ENCODE assay signal across 10 mouse cellular contexts in the genomic region with DNA sequence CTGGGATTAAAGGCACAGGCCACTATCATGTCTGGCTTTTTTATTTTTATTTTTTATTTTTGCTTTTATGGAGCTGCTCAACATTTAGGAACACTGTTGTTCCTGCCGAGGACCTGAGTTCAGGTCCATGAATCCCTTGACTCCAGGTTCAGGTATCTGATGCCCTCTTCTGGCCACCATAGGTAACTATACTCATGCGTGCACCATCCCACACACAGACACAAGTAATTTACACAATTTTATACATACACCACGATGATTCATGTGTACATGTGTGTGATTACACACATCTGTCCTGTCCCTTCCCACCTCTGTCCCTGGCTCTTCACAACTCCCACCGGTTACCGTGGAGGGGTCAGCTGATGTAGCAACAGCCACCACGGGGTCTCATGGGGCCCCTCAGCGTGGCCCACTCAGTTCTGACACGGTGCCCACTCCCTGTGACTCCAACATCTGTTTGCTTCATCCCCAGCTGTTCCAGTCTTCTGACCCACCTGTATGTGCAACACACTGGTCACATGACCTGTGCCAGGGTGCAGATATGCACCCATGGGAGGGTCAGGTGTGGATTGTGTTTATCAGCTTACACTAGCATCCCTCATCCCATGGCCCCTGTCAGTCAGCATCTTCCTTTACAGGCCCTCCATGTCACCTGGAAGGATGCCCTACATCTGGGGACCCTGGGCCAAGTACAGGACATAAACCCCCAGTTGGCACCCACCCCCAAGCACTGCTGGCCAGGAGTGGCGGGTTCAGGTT. TPM values are rescaled to one million over a fixed set of nuclear protein-coding genes. Genes with fewer than 3 reads are reported as not detected.
DNase-seq lines count a peak whose midpoint lies in the region; ATAC-seq and TF ChIP-seq lines count a peak whose summit lies in the region.
"Had no signal": no experiment of that assay in that cellular context is flagged by ENCODE, and none has a peak within 500 bp of the region (broad histone marks: within the 10 kb centered on the region; RNA-seq: fewer than 3 reads in every experiment).

No protein-coding gene starts in this region.

- DNase-seq in gastrocnemius, adult 2 months = no peak
- DNase-seq in gastrocnemius, postnatal 14 days = no peak
- DNase-seq in lung, embryonic 14.5 days = no peak
- DNase-seq in lung, postnatal 25 days (ENCODE audit: low spot score) = no peak
- peak; percentile 10 for DNase-seq in embryonic facial prominence, embryonic 10.5 days (ENCODE audit: low spot score)
- DNase-seq in thymus, postnatal 14 days = no peak

- no peak overlapping the region for H3K27ac ChIP-seq in gastrocnemius, adult 2 months
- H3K27ac ChIP-seq in lung, embryonic 14.5 days (ENCODE audit: low read depth) = no peak overlapping the region
- 0 out of 2 replicates have a peak overlapping the region, but pooled peaks have one; percentile 12 for H3K27ac ChIP-seq in embryonic facial prominence, embryonic 10.5 days (replicated peaks)
- peak overlapping the region; percentile 70 for H3K27ac ChIP-seq in midbrain, embryonic 13.5 days

- ATAC-seq in lung, embryonic 14.5 days (ENCODE audit: insufficient read depth) = no peak
- ATAC-seq in midbrain, embryonic 13.5 days = no peak
- no peak for ATAC-seq in erythroblast, adult 5-6 weeks (replicated peaks; ENCODE audit: low FRiP score, poor library complexity, severe bottlenecking)

- H3K9me3 ChIP-seq in lung, embryonic 14.5 days (ENCODE audit: low read depth, low read length) = no peaks in the 10 kb centered on the region
- H3K9me3 ChIP-seq in embryonic facial prominence, embryonic 10.5 days = no peaks in the 10 kb centered on the region
- H3K9me3 ChIP-seq in midbrain, embryonic 13.5 days = no peaks in the 10 kb centered on the region

- intact Hi-C loops in gastrocnemius, adult 2 months (cut with DNase I) = no loop called here
- intact Hi-C loops in gastrocnemius, postnatal 14 days (cut with DNase I; ENCODE audit: low total_unique reads) = no loop called here

- no peaks in the 10 kb centered on the region for H3K36me3 ChIP-seq in lung, embryonic 14.5 days (ENCODE audit: insufficient read depth)
- H3K36me3 ChIP-seq in embryonic facial prominence, embryonic 10.5 days (replicated peaks) = no peaks in the 10 kb centered on the region
- no peaks in the 10 kb centered on the region for H3K36me3 ChIP-seq in midbrain, embryonic 13.5 days

- no peak overlapping the region for H3K4me2 ChIP-seq in lung, embryonic 14.5 days
- H3K4me2 ChIP-seq in midbrain, embryonic 13.5 days (replicated peaks) = no peak overlapping the region

- no peaks in the 10 kb centered on the region for H3K4me1 ChIP-seq in lung, embryonic 14.5 days (ENCODE audit: insufficient read depth)
- H3K4me1 ChIP-seq in embryonic facial prominence, embryonic 10.5 days = peaks cover 30% of the 10 kb centered on the region
- H3K4me1 ChIP-seq in midbrain, embryonic 13.5 days (replicated peaks) = peaks cover 65% of the 10 kb centered on the region

- no peak overlapping the region for H3K9ac ChIP-seq in lung, embryonic 14.5 days
- no peak overlapping the region for H3K9ac ChIP-seq in midbrain, embryonic 13.5 days (replicated peaks)

- no peak overlapping the region for H3K4me3 ChIP-seq in gastrocnemius, adult 2 months
- no peak overlapping the region for H3K4me3 ChIP-seq in lung, embryonic 14.5 days (ENCODE audit: low read depth, low read length)
- no peak overlapping the region for H3K4me3 ChIP-seq in embryonic facial prominence, embryonic 10.5 days
- H3K4me3 ChIP-seq in midbrain, embryonic 13.5 days (replicated peaks) = no peak overlapping the region

- no peaks in the 10 kb centered on the region for H3K27me3 ChIP-seq in lung, embryonic 14.5 days (ENCODE audit: insufficient read depth, low read length)
- H3K27me3 ChIP-seq in embryonic facial prominence, embryonic 10.5 days (replicated peaks; ENCODE audit: low read depth, poor library complexity, severe bottlenecking) = no peaks in the 10 kb centered on the region
- no peaks in the 10 kb centered on the region for H3K27me3 ChIP-seq in midbrain, embryonic 13.5 days

- peak; percentile 13; the same call in 1 of the 2 replicates for TF ChIP-seq CTCF in gastrocnemius, adult 2 months (IDR thresholded peaks at IDR 0.05)
- peak; percentile 47 for TF ChIP-seq CTCF in lung, embryonic 14.5 days (IDR thresholded peaks at IDR 0.05; ENCODE audit: low read depth)

- 70% methylated on average over 9 of the region's 9 CpGs for WGBS in lung, embryonic 14.5 days
- 76% methylated on average over 9 of the region's 9 CpGs for WGBS in embryonic facial prominence, embryonic 10.5 days
- 64% methylated on average over 9 of the region's 9 CpGs for WGBS in midbrain, embryonic 13.5 days

RNA-seq across cellular contexts. Expression of a gene that starts 6.2 kb away (rescaled TPM):
- total RNA-seq in gastrocnemius, adult 2 months (2021) = 1 to 10 TPM in 1 of 2 experiments, under 1 TPM in 1; 0.89 to 1.1 TPM
- under 1 TPM; 0.27 to 0.42 TPM for total RNA-seq in gastrocnemius, postnatal 14 days (2021)
- polyA plus RNA-seq in lung, embryonic 14.5 days (2014; fragmentation: Nextera tagmentation; extraction: Ambion mirVana) = 1.4 and 1.6 TPM in 2 replicates
- polyA plus RNA-seq in embryonic facial prominence, embryonic 10.5 days (2016; fragmentation: Nextera tagmentation; extraction: Ambion mirVana) = 0.96 and 1.2 TPM in 2 replicates
- 0.90 and 1.3 TPM in 2 replicates for polyA plus RNA-seq in midbrain, embryonic 13.5 days (2015; fragmentation: Nextera tagmentation; extraction: Ambion mirVana)
- 1.5 and 2.5 TPM in 2 replicates for total RNA-seq in erythroblast, adult 5-6 weeks (2015; ENCODE audit: low replicate concordance)
- 0.84 and 1.5 TPM in 2 replicates for total RNA-seq in erythroblast, adult 5-6 weeks (2017; ENCODE audit: low replicate concordance)

RNA-seq across cellular contexts. Expression of a gene that starts 35.8 kb away (rescaled TPM):
- total RNA-seq in gastrocnemius, adult 2 months (2021) = not detected
- not detected for total RNA-seq in gastrocnemius, postnatal 14 days (2021)
- not detected in 2 replicates for polyA plus RNA-seq in lung, embryonic 14.5 days (2014; fragmentation: Nextera tagmentation; extraction: Ambion mirVana)
- polyA plus RNA-seq in embryonic facial prominence, embryonic 10.5 days (2016; fragmentation: Nextera tagmentation; extraction: Ambion mirVana) = not detected in 2 replicates
- polyA plus RNA-seq in midbrain, embryonic 13.5 days (2015; fragmentation: Nextera tagmentation; extraction: Ambion mirVana) = 0.17 TPM in 1 of 2 replicates, not detected in the other
- total RNA-seq in erythroblast, adult 5-6 weeks (2015; ENCODE audit: low replicate concordance) = not detected in 2 replicates
- total RNA-seq in erythroblast, adult 5-6 weeks (2017; ENCODE audit: low replicate concordance) = not detected in 2 replicates
- total RNA-seq: layer of hippocampus, postnatal 14 days had no signal
- polyA plus RNA-seq: thymus, postnatal 0 days had no signal

RNA-seq across cellular contexts. Expression of a gene that starts 36.4 kb away (rescaled TPM):
- 10 to 100 TPM; 38.5 to 41.1 TPM for total RNA-seq in gastrocnemius, adult 2 months (2021)
- total RNA-seq in gastrocnemius, postnatal 14 days (2021) = 10 to 100 TPM; 25.1 to 34.9 TPM
- 63.1 and 69.4 TPM in 2 replicates for polyA plus RNA-seq in lung, embryonic 14.5 days (2014; fragmentation: Nextera tagmentation; extraction: Ambion mirVana)
- 92.4 and 98.6 TPM in 2 replicates for polyA plus RNA-seq in embryonic facial prominence, embryonic 10.5 days (2016; fragmentation: Nextera tagmentation; extraction: Ambion mirVana)
- 74.1 and 89.0 TPM in 2 replicates for polyA plus RNA-seq in midbrain, embryonic 13.5 days (2015; fragmentation: Nextera tagmentation; extraction: Ambion mirVana)
- 71.9 and 87.0 TPM in 2 replicates for total RNA-seq in erythroblast, adult 5-6 weeks (2015; ENCODE audit: low replicate concordance)
- 316 and 354 TPM in 2 replicates for total RNA-seq in erythroblast, adult 5-6 weeks (2017; ENCODE audit: low replicate concordance)

RNA-seq across cellular contexts. Expression of a gene that starts 36.6 kb away (rescaled TPM):
- 10 to 100 TPM; 43.0 to 46.7 TPM for total RNA-seq in gastrocnemius, adult 2 months (2021)
- total RNA-seq in gastrocnemius, postnatal 14 days (2021) = 10 to 100 TPM; 39.4 to 46.2 TPM
- 83.1 and 87.9 TPM in 2 replicates for polyA plus RNA-seq in lung, embryonic 14.5 days (2014; fragmentation: Nextera tagmentation; extraction: Ambion mirVana)
- 158 and 162 TPM in 2 replicates for polyA plus RNA-seq in embryonic facial prominence, embryonic 10.5 days (2016; fragmentation: Nextera tagmentation; extraction: Ambion mirVana)
- 112 and 127 TPM in 2 replicates for polyA plus RNA-seq in midbrain, embryonic 13.5 days (2015; fragmentation: Nextera tagmentation; extraction: Ambion mirVana)
- total RNA-seq in erythroblast, adult 5-6 weeks (2015; ENCODE audit: low replicate concordance) = 36.9 and 61.2 TPM in 2 replicates
- 116 and 186 TPM in 2 replicates for total RNA-seq in erythroblast, adult 5-6 weeks (2017; ENCODE audit: low replicate concordance)

Comparison
In these comparisons a context has a peak if more than half of its experiments do, and no peak if none do; other contexts are left out.
1. H3K27ac ChIP-seq: peak in embryonic facial prominence, embryonic 10.5 days (single experiment) and midbrain, embryonic 13.5 days (single experiment); none in gastrocnemius, adult 2 months (single experiment) and lung, embryonic 14.5 days (single experiment).